Mouse (Mus musculus): ENCODE measurements around the gene Ift27.

DNA sequence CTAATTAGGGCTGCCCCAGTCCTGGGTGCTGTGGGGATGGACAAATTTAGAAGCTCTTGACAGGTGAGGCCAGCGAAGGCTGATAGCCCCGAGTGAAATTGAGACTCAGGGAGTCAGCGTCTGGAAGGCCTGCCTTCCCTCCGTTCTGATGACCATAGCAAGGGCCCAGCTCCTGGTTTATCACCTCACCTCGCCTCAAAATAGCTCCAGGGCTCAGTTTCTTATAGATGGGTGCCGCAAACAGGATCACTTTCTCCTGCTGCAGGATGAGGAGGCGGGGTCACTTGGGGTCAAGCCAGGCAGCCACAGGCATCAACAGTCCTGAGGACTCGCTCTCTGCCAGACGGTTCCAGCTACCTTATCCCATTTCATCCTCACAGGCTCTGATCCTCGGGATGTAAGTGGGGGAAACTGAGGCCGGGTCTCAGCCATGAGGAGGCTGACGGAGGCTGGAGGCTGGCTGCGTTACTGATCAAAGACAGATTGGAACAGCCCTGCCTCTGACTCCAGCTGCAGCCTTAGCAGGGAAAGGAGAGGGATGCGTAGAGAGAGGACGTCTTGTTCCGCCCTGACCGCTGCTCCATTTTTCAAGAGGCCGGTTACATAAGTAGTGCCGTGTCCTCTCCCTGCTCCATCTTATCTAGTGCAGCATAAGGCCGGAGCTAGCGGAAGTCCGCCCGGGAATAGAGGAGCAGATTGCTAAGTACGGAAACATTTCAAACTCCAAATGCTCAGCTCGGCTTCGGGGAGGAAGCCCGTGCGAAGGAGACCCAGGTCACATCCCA is 21.4 kb upstream of the Ift27 start:
- TF ChIP-seq CTCF (IDR thresholded peaks at IDR 0.05; ENCODE audit: low read depth, low read length) (no peak), GATA1 (IDR thresholded peaks at IDR 0.05; ENCODE audit: borderline replicate concordance, low read length) (no peak)

Data from G1E (cell line).